Mouse (Mus musculus) lung, postnatal 14 days (tissue): Measurements from ENCODE around the gene Cd82.
A peak's percentile ranks its signal among the peaks of the same experiment; 100 is the strongest.

Experiments used
- DNase-seq: peaks from one replicate; pipeline ENCODE4 v3.0.0; 2021

Cd82 gene

GRCm38 (mm10) chr2:93412101-93412500 lies 50.8 kb downstream of the Cd82 start:
- no peak for DNase-seq

- no peak for DNase-seq
Observed at GRCm38 (mm10) chr2:93410899-93411570, 51.9 kb downstream of the Cd82 start.

GRCm38 (mm10) chr2:93405017-93405425 lies 57.9 kb downstream of the Cd82 start:
- no peak for DNase-seq

GRCm38 (mm10) chr2:93404169-93404568 lies 58.8 kb downstream of the Cd82 start:
- DNase-seq = no peak

GRCm38 (mm10) chr2:93403267-93403666 lies 59.7 kb downstream of the Cd82 start:
- no peak for DNase-seq

- no peak for DNase-seq
Observed at GRCm38 (mm10) chr2:93391198-93391597, 71.7 kb downstream of the Cd82 start.

- DNase-seq = no peak
Observed at GRCm38 (mm10) chr2:93390170-93390926, 72.6 kb downstream of the Cd82 start.

GRCm38 (mm10) chr2:93386958-93387357 lies 76.0 kb downstream of the Cd82 start:
- no peak for DNase-seq

- peak; percentile 9 for DNase-seq
Observed at GRCm38 (mm10) chr2:93383831-93384230, 79.1 kb downstream of the Cd82 start.

- no peak for DNase-seq
Observed at GRCm38 (mm10) chr2:93380680-93381089, 82.3 kb downstream of the Cd82 start.

GRCm38 (mm10) chr2:93377797-93378196 lies 85.1 kb downstream of the Cd82 start:
- no peak for DNase-seq

- DNase-seq = no peak
Observed at GRCm38 (mm10) chr2:93377157-93377556, 85.8 kb downstream of the Cd82 start.

GRCm38 (mm10) chr2:93372872-93373271 lies 90.1 kb downstream of the Cd82 start:
- no peak for DNase-seq

GRCm38 (mm10) chr2:93372097-93372571 lies 90.8 kb downstream of the Cd82 start:
- DNase-seq = no peak
